Mouse (Mus musculus): Measurements from ENCODE around the gene Jsrp1.

- no peak for TF ChIP-seq CTCF (IDR thresholded peaks at IDR 0.05)
- TF ChIP-seq EP300 (IDR thresholded peaks at IDR 0.05): no peak
These were observed 28.4 kb downstream of the Jsrp1 start for GRCm38 (mm10) chr10:80784871-80785270.
